Mouse (Mus musculus): ENCODE results near the gene Ptprg.

Ptprg gene

GRCm38 (mm10) chr14:11981764-11982163 lies 428.4 kb downstream of the Ptprg start:
- WGBS, result 70% methylated on average over 4 of the region's 4 CpGs

DNA sequence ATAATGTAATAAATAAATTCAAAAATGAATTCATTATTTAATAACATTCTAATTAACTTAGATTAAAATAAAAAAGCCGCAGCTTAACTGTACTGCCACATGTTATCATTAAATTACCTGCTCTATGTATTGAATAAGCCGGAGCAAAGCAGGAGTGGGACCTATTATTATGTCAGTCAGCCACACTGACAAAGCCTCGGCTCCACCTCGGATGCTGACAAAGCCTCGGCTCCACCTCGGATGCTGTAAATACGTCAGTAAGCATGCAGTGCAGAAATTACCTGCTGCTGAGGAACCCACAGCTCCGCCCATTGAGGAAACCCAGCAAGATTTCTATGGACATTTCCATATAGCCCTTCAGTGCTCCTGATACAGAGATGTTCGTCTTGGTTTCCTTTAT lies 429.7 kb downstream of the Ptprg start:
- WGBS, result 91% methylated on average over 9 of the region's 9 CpGs

GRCm38 (mm10) chr14:11984086-11984485 lies 430.8 kb downstream of the Ptprg start:
- WGBS, result 76% methylated on average over 3 of the region's 3 CpGs

GRCm38 (mm10) chr14:11988975-11989374 lies 435.6 kb downstream of the Ptprg start:
- 48% methylated on average over 2 of the region's 2 CpGs for WGBS

DNA sequence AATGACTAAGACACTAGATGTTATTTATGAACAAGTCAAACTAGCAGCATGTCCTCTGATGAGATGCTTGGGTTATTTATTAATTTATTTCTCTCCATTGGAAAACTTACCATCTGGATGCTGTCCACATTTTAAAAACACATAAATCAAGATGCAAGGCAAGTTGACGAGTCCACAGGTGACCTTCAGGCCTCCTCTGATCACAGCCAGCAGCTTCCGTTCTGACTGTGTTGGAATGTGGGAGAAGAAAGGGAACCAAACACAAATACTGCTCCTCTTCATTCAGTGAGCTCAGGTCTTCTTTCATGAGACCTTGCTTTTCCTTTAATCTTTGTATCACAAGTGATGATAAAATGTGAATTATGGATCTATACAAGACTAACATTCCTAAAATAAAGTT lies 437.8 kb downstream of the Ptprg start:
- WGBS, result 90% methylated on average over 2 of the region's 2 CpGs

DNA sequence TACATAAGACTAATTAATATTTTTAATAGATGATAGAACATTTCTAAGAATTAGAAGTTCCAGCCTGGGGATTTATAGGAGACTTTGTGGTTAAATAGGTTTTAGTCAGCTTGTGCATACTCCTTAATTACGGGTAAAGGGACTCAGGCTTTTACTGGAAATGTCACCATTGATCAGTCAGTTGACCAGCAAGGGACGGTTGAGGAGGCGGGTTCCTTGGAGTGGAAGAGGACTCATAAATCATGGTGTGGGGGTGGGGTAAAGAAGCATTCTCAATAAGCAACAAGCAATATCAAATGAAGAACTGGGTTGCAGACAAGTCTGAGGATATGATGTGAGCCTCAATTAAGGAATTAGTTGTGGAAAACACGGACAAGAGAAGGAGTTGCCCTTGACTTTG lies 438.8 kb downstream of the Ptprg start:
- 91% methylated on average over 4 of the region's 4 CpGs for WGBS

DNA sequence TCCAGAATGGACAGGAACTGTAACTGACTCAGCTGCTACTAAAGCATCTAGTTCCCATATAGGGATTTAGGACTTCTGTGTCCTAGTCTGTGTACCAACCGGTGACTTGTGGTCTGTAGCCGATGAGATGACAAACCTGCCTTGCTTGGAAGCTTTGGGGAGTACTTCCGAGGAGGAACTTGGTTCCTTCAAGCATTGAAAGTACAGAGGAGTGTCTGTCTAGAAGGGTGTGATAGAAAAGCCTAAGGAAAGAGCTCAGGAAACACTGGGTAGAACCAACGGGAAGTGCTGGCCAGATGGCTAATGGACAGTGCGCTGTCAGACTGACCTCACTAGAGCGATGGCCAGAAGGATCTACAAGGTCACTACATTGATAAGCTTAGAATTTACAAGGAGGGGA lies 439.2 kb downstream of the Ptprg start:
- 91% methylated on average over 6 of the region's 6 CpGs for WGBS

DNA sequence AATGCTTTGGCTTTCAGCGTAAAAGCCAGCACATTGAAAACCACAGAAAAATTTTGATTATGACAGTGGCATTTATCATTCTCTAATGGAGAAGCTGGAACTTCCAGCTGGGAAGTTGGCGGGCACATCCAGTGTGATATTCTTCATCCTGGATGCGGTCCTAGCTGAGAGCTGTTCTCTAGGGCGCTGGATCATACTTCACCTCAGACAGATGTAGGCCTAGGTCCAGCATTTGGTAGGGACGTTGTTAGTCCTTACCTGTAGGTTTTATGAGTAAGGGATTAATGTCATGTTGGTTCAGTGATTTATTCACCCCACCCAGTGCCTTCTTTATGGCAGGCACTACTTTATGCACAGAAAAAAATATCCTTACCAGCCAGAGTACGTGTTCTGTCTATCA lies 444.2 kb downstream of the Ptprg start:
- 81% methylated on average over 6 of the region's 6 CpGs for WGBS

- WGBS, result 82% methylated on average over 4 of the region's 4 CpGs
Measured at GRCm38 (mm10) chr14:11998464-11998863, 445.1 kb downstream of the Ptprg start.

DNA sequence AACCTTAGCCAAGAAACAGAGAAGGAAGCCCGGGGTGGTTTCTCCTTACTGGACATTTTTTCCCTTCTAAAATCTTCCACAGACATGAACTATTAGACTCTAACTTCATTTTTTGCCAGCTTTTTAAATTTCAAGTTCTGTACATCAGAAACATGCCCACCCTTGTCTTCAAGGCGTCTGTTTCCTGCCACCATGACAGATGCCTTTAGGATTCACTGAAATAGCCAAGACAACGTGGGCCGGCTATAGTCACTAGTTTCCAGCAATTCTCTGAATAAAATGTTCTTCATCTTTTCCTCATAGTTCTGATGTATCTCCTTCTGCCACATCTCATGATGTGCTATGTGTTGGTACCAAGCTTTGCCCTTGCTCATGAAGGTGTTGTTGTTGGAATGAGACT lies 450.7 kb downstream of the Ptprg start:
- 50% methylated on average over 4 of the region's 4 CpGs for WGBS

DNA sequence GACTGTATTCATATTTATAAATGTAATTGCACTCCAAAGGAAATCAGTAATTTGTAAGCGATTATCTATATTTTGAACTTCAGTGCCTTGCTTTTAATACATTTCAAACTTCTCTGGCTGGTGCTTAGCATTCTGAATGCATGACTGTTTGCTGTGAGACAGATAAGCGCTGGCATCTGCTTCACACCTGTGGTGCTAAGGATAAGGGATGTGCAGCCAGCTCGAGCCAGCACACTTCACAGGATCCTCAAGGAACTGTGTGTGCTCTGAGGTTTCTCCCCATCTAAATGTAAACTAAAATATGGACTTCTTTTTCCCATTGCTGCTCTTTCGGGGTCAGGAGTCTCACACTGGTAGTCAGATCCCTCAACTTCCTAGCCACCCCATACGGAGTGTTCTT lies 458.4 kb downstream of the Ptprg start:
- 76% methylated on average over 5 of the region's 5 CpGs for WGBS

GRCm38 (mm10) chr14:12025812-12026728 lies 472.7 kb downstream of the Ptprg start:
- WGBS, result 92% methylated on average over 16 of the region's 16 CpGs

DNA sequence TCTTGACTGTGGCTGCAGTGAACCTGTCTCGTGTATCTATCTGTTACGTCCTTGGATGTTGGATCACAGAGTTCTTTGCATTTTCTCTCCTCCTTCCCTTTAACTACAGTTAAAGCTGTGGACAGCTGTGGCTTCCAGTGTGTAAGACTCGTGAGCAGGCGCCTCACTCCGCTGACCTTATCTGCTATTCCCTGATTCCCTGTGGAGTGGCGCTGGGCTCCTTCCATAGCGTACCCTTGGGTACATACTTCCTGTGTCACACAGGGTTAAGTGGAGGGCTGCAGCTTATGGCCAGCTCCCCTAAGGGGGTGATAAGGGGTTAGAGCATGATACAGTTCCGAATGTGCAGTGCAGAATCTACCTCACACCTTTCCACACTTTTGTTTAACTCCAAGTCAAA lies 473.9 kb downstream of the Ptprg start:
- 85% methylated on average over 8 of the region's 8 CpGs for WGBS

GRCm38 (mm10) chr14:12029926-12030325 lies 476.6 kb downstream of the Ptprg start:
- WGBS, result 62% methylated on average over 2 of the region's 2 CpGs

DNA sequence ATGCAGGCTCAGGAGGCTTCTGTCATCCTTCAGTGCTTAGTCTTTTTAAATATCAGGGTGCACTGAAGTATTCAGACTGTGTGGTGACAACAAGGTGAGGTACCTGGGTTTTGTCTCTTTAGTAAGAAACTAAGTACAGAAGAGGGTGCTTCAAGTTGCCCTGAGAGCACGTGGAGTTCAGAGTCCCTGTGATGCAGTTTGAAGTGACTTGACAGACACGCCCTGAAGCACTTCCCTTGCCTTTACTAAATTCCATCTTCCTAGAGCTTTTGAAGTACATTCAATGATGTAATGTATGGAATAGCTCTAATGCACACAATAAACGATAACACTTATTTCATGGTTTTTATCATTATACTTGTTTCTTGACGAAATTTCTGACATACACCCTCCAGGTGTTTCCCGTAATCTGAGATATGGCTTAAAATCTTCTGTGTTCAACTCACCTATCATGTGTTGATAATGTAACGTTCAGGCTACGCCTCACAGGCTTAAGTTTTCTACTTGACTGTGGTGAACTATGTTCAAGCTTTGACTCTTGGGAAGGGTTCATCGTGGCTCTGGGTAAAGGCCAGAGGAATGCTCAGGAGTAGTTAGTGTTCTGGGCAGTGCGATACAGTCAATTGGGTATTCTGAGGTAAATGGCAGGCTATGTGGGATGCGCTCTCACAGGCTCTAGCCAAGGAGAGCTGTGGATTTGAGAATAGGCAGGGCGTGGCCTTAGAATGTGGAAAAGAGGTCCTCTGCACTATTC lies 483.4 kb downstream of the Ptprg start:
- 95% methylated on average over 11 of the region's 11 CpGs for WGBS

- 55% methylated on average over 3 of the region's 3 CpGs for WGBS
Measured at GRCm38 (mm10) chr14:12039743-12040142, 486.4 kb downstream of the Ptprg start.

- 94% methylated on average over 6 of the region's 6 CpGs for WGBS
Measured at GRCm38 (mm10) chr14:12041566-12041965, 488.2 kb downstream of the Ptprg start.

DNA sequence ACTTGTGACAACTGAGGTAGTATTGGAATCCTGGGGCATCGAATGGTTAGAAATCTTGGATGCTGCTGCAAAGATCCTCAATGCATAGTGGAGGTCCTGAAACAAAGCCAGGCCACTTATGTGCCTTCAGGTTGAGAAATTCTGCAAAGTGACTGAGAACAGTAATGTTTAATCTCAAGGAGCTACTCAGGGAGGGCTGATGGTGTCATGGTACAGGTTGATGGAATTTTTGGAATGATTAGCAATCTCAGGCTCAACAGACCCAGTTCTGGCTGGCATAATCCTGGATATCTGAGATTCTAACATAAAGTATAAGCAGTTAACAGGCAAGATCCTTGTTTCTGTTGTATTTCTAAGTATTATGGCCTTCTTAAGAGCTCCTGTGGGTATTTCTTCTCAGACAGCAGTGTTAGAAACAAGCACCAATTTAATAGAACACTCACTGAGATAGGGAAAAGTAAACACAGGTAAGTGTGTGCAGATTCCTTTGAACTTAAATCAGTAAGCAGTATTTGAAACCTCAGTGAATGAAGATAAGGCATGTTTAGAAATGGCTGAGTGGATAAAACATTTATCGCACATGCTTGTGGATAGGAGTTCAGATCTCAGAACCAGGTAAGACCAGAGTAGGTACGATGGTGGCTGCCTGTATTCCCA lies 493.0 kb downstream of the Ptprg start:
- WGBS, result 96% methylated on average over 3 of the region's 3 CpGs

GRCm38 (mm10) chr14:12047637-12048036 lies 494.3 kb downstream of the Ptprg start:
- WGBS, result 94% methylated on average over 4 of the region's 4 CpGs

DNA sequence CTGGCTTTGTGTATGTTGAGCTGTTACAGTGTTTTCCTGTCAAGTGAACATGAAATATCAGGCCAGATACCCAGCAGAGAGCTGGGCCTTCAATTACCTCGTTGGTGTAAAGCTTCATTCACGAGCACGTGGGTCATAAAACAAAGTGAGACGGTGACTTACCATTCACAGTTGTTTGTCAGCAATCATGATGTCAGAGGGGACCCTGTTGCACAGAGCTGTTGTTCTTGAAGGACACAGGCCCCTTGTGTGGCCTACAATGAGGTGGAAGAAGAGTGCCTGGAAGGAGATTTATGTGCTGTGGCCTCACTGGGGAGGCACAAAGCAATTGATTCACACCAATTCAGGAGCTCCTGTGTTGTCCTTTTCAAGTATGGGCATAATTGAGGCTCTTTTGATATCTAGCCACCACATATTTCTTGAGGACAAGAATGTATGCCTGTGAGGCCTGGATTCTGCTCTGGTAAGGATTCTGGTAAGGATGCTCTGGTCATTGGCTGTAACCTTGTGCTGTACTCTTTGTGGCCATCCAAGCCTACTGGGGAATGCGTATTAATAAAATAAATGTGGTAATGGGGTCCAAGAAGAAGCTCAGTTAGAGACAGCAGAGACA lies 503.7 kb downstream of the Ptprg start:
- 72% methylated on average over 5 of the region's 5 CpGs for WGBS

DNA sequence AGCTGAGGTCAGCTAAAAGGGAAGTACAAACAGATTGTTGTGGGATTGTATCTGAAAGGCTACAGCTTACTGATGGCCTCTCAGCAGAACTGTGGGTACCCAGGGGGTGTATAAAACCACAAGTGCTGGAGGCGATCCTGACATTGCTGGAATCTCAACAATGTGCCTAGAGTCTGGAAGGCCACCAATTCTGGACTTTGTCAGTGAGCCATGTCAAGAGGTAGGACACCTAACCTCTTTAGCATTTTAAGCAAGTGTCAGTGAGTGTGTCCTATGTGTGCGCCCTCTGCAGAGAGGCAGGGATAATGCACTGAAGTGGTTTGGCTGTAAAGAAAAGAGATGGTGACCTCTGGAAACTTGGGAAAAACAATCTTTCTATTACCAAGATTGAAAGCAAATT lies 504.5 kb downstream of the Ptprg start:
- 85% methylated on average over 2 of the region's 2 CpGs for WGBS

- 72% methylated on average over 7 of the region's 7 CpGs for WGBS
Measured at GRCm38 (mm10) chr14:12059149-12059548, 505.8 kb downstream of the Ptprg start.

All from cerebral cortex, adult 2 months (tissue).